8 mouse cellular contexts compared by ENCODE assay signal in genomic region chr6:126154372-126154982, GRCm38 (mm10). TPM values are rescaled to one million over a fixed set of nuclear protein-coding genes. Genes with fewer than 3 reads are reported as not detected.
DNase-seq lines count a peak whose midpoint lies in the region; ATAC-seq and TF ChIP-seq lines count a peak whose summit lies in the region.
"Had no signal": no experiment of that assay in that cellular context is flagged by ENCODE, and none has a peak within 500 bp of the region (broad histone marks: within the 10 kb centered on the region; RNA-seq: fewer than 3 reads in every experiment).

No protein-coding gene starts in this region.

- H3K4me3 ChIP-seq in neural tube, embryonic 11.5 days (ENCODE audit: low read depth, low read length), result no peak overlapping the region
- no peak overlapping the region for H3K4me3 ChIP-seq in hindbrain, postnatal 0 days (ENCODE audit: low read length)
- no peak overlapping the region for H3K4me3 ChIP-seq in neural tube, embryonic 15.5 days (replicated peaks)
- H3K4me3 ChIP-seq: neural tube, embryonic 12.5 days had no signal

- peak; percentile 88 for TF ChIP-seq CTCF in hindbrain, postnatal 0 days (IDR thresholded peaks at IDR 0.05; ENCODE audit: low read depth)

- WGBS in neural tube, embryonic 11.5 days, result 48% methylated on average over 8 of the region's 8 CpGs
- 37% methylated on average over 8 of the region's 8 CpGs for WGBS in hindbrain, postnatal 0 days
- 45% methylated on average over 8 of the region's 8 CpGs for WGBS in neural tube, embryonic 15.5 days

- H3K9ac ChIP-seq in neural tube, embryonic 11.5 days (ENCODE audit: low read length), result no peak overlapping the region
- no peak overlapping the region for H3K9ac ChIP-seq in hindbrain, postnatal 0 days (replicated peaks; ENCODE audit: low read length)
- no peak overlapping the region for H3K9ac ChIP-seq in neural tube, embryonic 15.5 days (replicated peaks)
- H3K9ac ChIP-seq: neural tube, embryonic 12.5 days had no signal

- H3K27ac ChIP-seq in neural tube, embryonic 11.5 days (ENCODE audit: low read depth, low read length), result no peak overlapping the region
- no peak overlapping the region for H3K27ac ChIP-seq in hindbrain, postnatal 0 days
- H3K27ac ChIP-seq in neural tube, embryonic 15.5 days (replicated peaks), result no peak overlapping the region
- H3K27ac ChIP-seq: neural tube, embryonic 12.5 days had no signal

- no peak for ATAC-seq in neural tube, embryonic 11.5 days (ENCODE audit: insufficient read depth, low FRiP score, low TSS enrichment)
- ATAC-seq in common myeloid progenitor, adult 5-6 weeks (replicated peaks; ENCODE audit: low read depth, poor library complexity, severe bottlenecking), result 0 out of 2 replicates have a peak, but pooled peaks have one; percentile 47
- peak; percentile 71 for ATAC-seq in hindbrain, postnatal 0 days
- ATAC-seq in neural tube, embryonic 15.5 days (ENCODE audit: low FRiP score), result peak; percentile 50; the same call in 1 of the 2 replicates
- ATAC-seq in megakaryocyte progenitor cell, adult 5-6 weeks (replicated peaks; ENCODE audit: poor library complexity), result no peak

- no peak overlapping the region for H3K4me2 ChIP-seq in neural tube, embryonic 11.5 days (ENCODE audit: low read depth)
- H3K4me2 ChIP-seq in hindbrain, postnatal 0 days (ENCODE audit: low read depth, low read length), result no peak overlapping the region
- no peak overlapping the region for H3K4me2 ChIP-seq in neural tube, embryonic 15.5 days
- H3K4me2 ChIP-seq: neural tube, embryonic 12.5 days had no signal

- no peaks in the 10 kb centered on the region for H3K27me3 ChIP-seq in neural tube, embryonic 11.5 days (ENCODE audit: control insufficient read depth, insufficient read depth, low read length)
- H3K27me3 ChIP-seq in hindbrain, postnatal 0 days (ENCODE audit: insufficient read depth, low read length), result no peaks in the 10 kb centered on the region
- no peaks in the 10 kb centered on the region for H3K27me3 ChIP-seq in neural tube, embryonic 15.5 days (replicated peaks)
- H3K27me3 ChIP-seq: neural tube, embryonic 12.5 days had no signal

- 0 out of 2 replicates have a peak, but pooled peaks cover 3% of the 10 kb centered on the region for H3K4me1 ChIP-seq in neural tube, embryonic 11.5 days (ENCODE audit: control insufficient read depth, insufficient read depth, low read length)
- no peaks in the 10 kb centered on the region for H3K4me1 ChIP-seq in hindbrain, postnatal 0 days (ENCODE audit: insufficient read depth, low read length)
- no peaks in the 10 kb centered on the region for H3K4me1 ChIP-seq in neural tube, embryonic 15.5 days
- H3K4me1 ChIP-seq: neural tube, embryonic 12.5 days had no signal

- H3K9me3 ChIP-seq in neural tube, embryonic 11.5 days (ENCODE audit: control insufficient read depth, low read length), result no peaks in the 10 kb centered on the region
- H3K9me3 ChIP-seq in hindbrain, postnatal 0 days (ENCODE audit: low read length), result no peaks in the 10 kb centered on the region
- no peaks in the 10 kb centered on the region; the same call in 1 of the 2 replicates for H3K9me3 ChIP-seq in neural tube, embryonic 15.5 days (replicated peaks)
- H3K9me3 ChIP-seq: neural tube, embryonic 12.5 days had no signal

- peak; percentile 38 for DNase-seq in neural tube, embryonic 11.5 days (ENCODE audit: low spot score)
- DNase-seq in neural tube, embryonic 10.5 days (ENCODE audit: extremely low spot score, low spot score), result no peak
- peak; percentile 80 for DNase-seq in hindbrain, postnatal 0 days (ENCODE audit: low spot score)
- DNase-seq in MN1 (ENCODE audit: low spot score), result no peak

- no peaks in the 10 kb centered on the region for H3K36me3 ChIP-seq in neural tube, embryonic 11.5 days (ENCODE audit: control insufficient read depth, insufficient read depth, low read length)
- H3K36me3 ChIP-seq in hindbrain, postnatal 0 days (ENCODE audit: insufficient read depth, low read length), result no peaks in the 10 kb centered on the region
- H3K36me3 ChIP-seq in neural tube, embryonic 15.5 days, result no peaks in the 10 kb centered on the region
- H3K36me3 ChIP-seq: neural tube, embryonic 12.5 days had no signal

RNA-seq across cellular contexts. Expression of gene Ntf3, which starts 12.2 kb away (rescaled TPM):
- polyA plus RNA-seq in neural tube, embryonic 11.5 days (2014; fragmentation: Nextera tagmentation; extraction: Ambion mirVana), result 9.8 and 9.9 TPM in 2 replicates
- total RNA-seq in common myeloid progenitor, adult 5-6 weeks (2017), result not detected in 2 replicates
- 6.7 and 8.9 TPM in 2 replicates for total RNA-seq in hindbrain, postnatal 0 days (2014; rRNA removed)
- polyA plus RNA-seq in hindbrain, postnatal 0 days (2015; fragmentation: Nextera tagmentation; extraction: Ambion mirVana), result 7.9 and 9.1 TPM in 2 replicates
- polyA plus RNA-seq in neural tube, embryonic 15.5 days (2015; fragmentation: Nextera tagmentation; extraction: Ambion mirVana), result 7.6 and 8.0 TPM in 2 replicates
- not detected in 2 replicates for total RNA-seq in megakaryocyte progenitor cell, adult 5-6 weeks (2015)
- total RNA-seq in megakaryocyte progenitor cell, adult 5-6 weeks (2017), result not detected in 2 replicates

Comparison
In these comparisons a context has a peak if more than half of its experiments do, and no peak if none do; other contexts are left out.
1. ATAC-seq: peak in common myeloid progenitor, adult 5-6 weeks (single experiment), hindbrain, postnatal 0 days (single experiment) and neural tube, embryonic 15.5 days (single experiment); none in neural tube, embryonic 11.5 days (single experiment) and megakaryocyte progenitor cell, adult 5-6 weeks (single experiment).
2. DNase-seq: peak in neural tube, embryonic 11.5 days (single experiment) and hindbrain, postnatal 0 days (single experiment); none in neural tube, embryonic 10.5 days (single experiment) and MN1 (single experiment).